Mouse (Mus musculus) ES-E14 (cell line): Measurements from ENCODE around the gene Ptma. TPM values are rescaled to one million over a fixed set of nuclear protein-coding genes. Genes with fewer than 3 reads are reported as not detected.

ENCODE experiments used
- DNase-seq: peaks from one replicate; pipeline ENCODE4 v3.0.0-alpha.2; 2013; ENCODE audit warnings: low read depth, low spot score
- H3K27ac ChIP-seq: 2 replicates; pipeline ENCODE4 v1.5.1; 2012; ENCODE audit warnings: low read depth, mild to moderate bottlenecking, low read length, moderate library complexity, mixed read lengths; ENCODE audit not compliant: poor library complexity, insufficient read depth, severe bottlenecking
- H3K36me3 ChIP-seq: 2 replicates; pipeline ENCODE4 v1.6.1; 2012; ENCODE audit warnings: mild to moderate bottlenecking, low read length, moderate library complexity, mixed read lengths; ENCODE audit not compliant: control insufficient read depth, poor library complexity, insufficient read depth, severe bottlenecking
- H3K4me1 ChIP-seq, 2 experiments: fragments of 150-350 bp in 1 of 2; sonication (generic) in 1 of 2; 2 replicates each; pipeline ENCODE4 v1.6.1; 2012; ENCODE audit warnings: low read length in 2 of 2, mild to moderate bottlenecking in 1 of 2, mixed read lengths in 1 of 2; ENCODE audit not compliant: control insufficient read depth in 2 of 2, insufficient read depth in 2 of 2, poor library complexity in 1 of 2
- H3K4me3 ChIP-seq, 2 experiments: fragments of 150-350 bp in 1 of 2; sonication (generic) in 1 of 2; 2 replicates each; pipeline ENCODE4 v1.5.1; 2012; ENCODE audit warnings: low read length in 2 of 2, low read depth in 1 of 2, mild to moderate bottlenecking in 1 of 2, mixed read lengths in 1 of 2; ENCODE audit not compliant: insufficient read depth in 1 of 2, poor library complexity in 1 of 2, severe bottlenecking in 1 of 2
- H3K9ac ChIP-seq: 2 replicates; pipeline ENCODE4 v1.6.1; 2012; ENCODE audit warnings: low read depth, mild to moderate bottlenecking, low read length, mixed read lengths; ENCODE audit not compliant: poor library complexity, insufficient read depth, severe bottlenecking
- H3K9me3 ChIP-seq: fragments of 150-350 bp; sonication (generic); 2 replicates; pipeline ENCODE4 v1.6.1; 2012; ENCODE audit warnings: low read depth, mild to moderate bottlenecking, low read length; ENCODE audit not compliant: control insufficient read depth, insufficient read depth
- CHD2 ChIP-seq: IDR thresholded peaks from 2 replicates; pipeline ENCODE4 v1.6.1; 2014; ENCODE audit warnings: mild to moderate bottlenecking, low read depth, low read length, inconsistent platforms
- HCFC1 ChIP-seq: IDR thresholded peaks from 2 replicates; pipeline ENCODE4 v1.6.1; 2012; ENCODE audit warnings: low read length, inconsistent platforms, borderline replicate concordance; ENCODE audit not compliant: insufficient read depth
- MAFK ChIP-seq: IDR thresholded peaks from 2 replicates; pipeline ENCODE4 v1.6.1; 2014; ENCODE audit warnings: mild to moderate bottlenecking, low read depth, low read length, inconsistent platforms; ENCODE audit not compliant: insufficient read depth
- ZC3H11A ChIP-seq: IDR thresholded peaks from 2 replicates; pipeline ENCODE4 v1.6.1; 2012; ENCODE audit warnings: low read depth, mild to moderate bottlenecking, inconsistent platforms, low read length, borderline replicate concordance
- ZNF384 ChIP-seq: IDR thresholded peaks from 2 replicates; pipeline ENCODE4 v1.6.1; 2012; ENCODE audit warnings: low read depth, low read length, inconsistent platforms
- in situ Hi-C, 2 experiments: fragments of 600-800 bp; cut with MboI; formaldehyde crosslinking; loops; one replicate each; pipeline ENCODE4 v1.15.1; 2025; ENCODE audit warnings: low sequenced_read_pairs in 2 of 2, inconsistent platforms in 1 of 2; ENCODE audit not compliant: unreplicated experiment in 2 of 2
- total RNA-seq: library from RNA; depleted of rRNA; stranded (reverse); fragments of 300-350 nt; gene quantifications from 2 replicates; pipeline ENCODE4 v1.2.3, GENCODE M21; 2012; rRNA removed

Gene Ptma
- total RNA-seq = 2,106 and 2,587 TPM in 2 replicates

- Histone ChIP-seq H3K4me1 (peaks cover 5 to 23% of the 10 kb centered on the region in 2 experiments), H3K36me3 (peaks cover 36% of the 10 kb centered on the region), H3K9ac (peak within 1 kb of the TSS; percentile 99), H3K27ac (peak within 1 kb of the TSS; percentile 100), H3K4me3 (peak within 1 kb of the TSS; percentile 82 to 91), H3K9me3 (no peaks in the 10 kb centered on the region)
- TF ChIP-seq CHD2 (peak; percentile 56; the same call in 1 of the 2 replicates), ZC3H11A (no peak)
- in situ Hi-C loops = no loop called here
- peak; percentile 97 for DNase-seq
Observed at GRCm38 (mm10) chr1:86526116-86526788, at the start of gene Ptma. Gene Ptma (plus strand): TSS chr1:86526726.

DNA sequence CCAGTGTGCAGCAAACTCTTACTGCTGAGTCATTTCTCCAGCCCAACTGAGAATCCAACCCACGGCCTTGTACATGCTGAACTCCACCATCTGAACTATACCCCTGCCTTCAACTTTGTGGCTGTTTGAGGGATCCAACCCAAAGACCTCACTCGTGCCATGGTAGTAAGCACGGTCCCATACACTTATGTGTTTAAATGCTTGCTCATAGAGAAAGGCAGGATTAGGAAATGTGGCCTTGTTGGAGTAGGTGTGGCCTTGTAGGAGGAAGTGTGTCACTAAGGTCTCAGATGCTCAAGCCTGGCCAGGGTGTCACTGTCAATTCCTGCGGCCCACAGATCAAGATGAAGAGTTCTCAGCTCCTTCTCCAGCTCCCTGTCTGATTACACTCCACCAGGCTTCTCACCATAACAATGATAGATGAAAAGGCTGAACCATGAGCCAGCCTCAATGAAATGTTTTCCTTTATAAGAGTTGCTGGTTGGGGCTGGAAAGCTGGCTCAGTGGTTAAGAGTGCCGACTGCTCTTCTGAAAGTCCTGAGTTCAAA lies 48.7 kb upstream of the Ptma start:
- H3K9ac ChIP-seq = no peak overlapping the region
- H3K9me3 ChIP-seq = no peaks in the 10 kb centered on the region
- no peak for DNase-seq
- H3K27ac ChIP-seq = no peak overlapping the region
- no peaks in the 10 kb centered on the region for H3K36me3 ChIP-seq
- TF ChIP-seq HCFC1 = no peak
- TF ChIP-seq MAFK = 0 out of 2 replicates have a peak, but pooled peaks have one; percentile 32
- no peak for TF ChIP-seq CHD2
- TF ChIP-seq ZNF384 = no peak
- TF ChIP-seq ZC3H11A = no peak
- peaks cover 2 to 10% of the 10 kb centered on the region in 2 experiments for H3K4me1 ChIP-seq
- no peak overlapping the region for H3K4me3 ChIP-seq
- in situ Hi-C loops = no loop called here

DNA sequence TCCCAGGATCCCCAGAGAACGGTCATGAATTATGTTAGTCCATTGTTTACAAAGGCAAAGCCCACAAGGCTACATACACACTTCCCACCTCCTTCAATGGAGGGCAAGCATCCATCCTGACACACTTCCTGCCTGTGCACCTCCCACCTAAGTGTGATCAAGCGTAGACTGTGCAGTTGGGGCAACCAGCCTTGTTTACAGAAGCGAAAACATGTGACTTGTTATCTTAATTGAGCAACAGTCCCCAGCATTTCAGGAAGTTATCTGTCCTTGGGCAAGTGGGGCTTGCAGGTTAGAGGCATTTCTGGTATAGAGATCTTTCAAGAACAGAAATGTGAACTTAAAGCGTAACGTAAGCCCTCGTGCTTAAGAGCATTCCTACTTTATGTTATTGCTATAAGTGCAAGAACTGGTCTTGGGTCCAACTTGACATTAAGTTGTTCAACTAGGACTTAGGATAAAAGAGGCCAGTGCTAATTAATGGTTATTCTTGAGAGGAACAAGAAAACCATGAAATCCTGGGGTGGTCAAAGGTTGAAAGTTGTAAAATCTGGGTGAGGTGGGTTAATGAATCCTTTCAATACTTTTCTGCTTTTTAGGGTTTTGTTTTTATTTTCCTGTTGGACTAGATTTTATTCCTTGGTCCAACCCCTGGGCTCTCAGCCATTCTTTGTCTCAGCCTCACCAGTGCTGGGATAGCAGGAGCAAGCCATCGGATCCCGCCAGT lies 47.3 kb upstream of the Ptma start:
- Histone ChIP-seq H3K9me3 (no peaks in the 10 kb centered on the region), H3K4me1 (peaks cover 2 to 12% of the 10 kb centered on the region in 2 experiments), H3K27ac (no peak overlapping the region), H3K36me3 (no peaks in the 10 kb centered on the region), H3K9ac (no peak overlapping the region), H3K4me3 (no peak overlapping the region)
- TF ChIP-seq ZC3H11A = no peak
- in situ Hi-C loops = no loop called here
- DNase-seq = no peak

DNA sequence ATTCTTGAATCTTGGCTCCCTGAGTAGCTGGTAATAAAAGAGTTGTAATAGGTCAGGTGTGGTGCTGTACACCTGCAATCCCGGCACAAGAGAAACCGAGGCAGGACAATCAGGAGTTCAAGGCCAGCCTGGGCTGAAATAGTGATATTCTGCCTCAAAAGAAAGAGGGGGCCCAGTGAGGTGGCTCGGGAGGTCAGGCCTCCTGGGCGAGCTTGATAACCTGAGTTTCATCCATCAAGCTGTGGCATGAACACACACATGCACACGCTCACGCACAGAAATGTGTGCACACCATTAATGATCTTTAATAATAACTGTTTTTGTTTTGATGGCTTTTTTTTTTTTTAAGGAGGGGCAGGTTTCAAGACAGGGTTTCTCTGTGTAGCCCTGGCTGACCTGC lies 46.2 kb upstream of the Ptma start:
- H3K9me3 ChIP-seq = no peaks in the 10 kb centered on the region
- TF ChIP-seq HCFC1 (no peak), ZC3H11A (no peak), MAFK (no peak), ZNF384 (no peak), CHD2 (no peak)
- H3K27ac ChIP-seq = no peak overlapping the region
- H3K9ac ChIP-seq = no peak overlapping the region
- in situ Hi-C loops = no loop called here
- H3K4me3 ChIP-seq = no peak overlapping the region
- H3K36me3 ChIP-seq = no peaks in the 10 kb centered on the region
- H3K4me1 ChIP-seq = peaks cover 2 to 12% of the 10 kb centered on the region in 2 experiments
- no peak for DNase-seq
